Mouse (Mus musculus) liver, embryonic 14.5 days (tissue): Measurements from ENCODE around the gene Rpgrip1l.

Source experiments
- CTCF ChIP-seq: IDR thresholded peaks from 2 replicates; pipeline ENCODE4 v1.5.1; 2016; ENCODE audit warnings: antibody characterized with exemption, low read depth, control low read depth
- EP300 ChIP-seq: IDR thresholded peaks from 2 replicates; pipeline ENCODE4 v1.6.1; 2016; ENCODE audit warnings: antibody characterized with exemption, low read depth

DNA sequence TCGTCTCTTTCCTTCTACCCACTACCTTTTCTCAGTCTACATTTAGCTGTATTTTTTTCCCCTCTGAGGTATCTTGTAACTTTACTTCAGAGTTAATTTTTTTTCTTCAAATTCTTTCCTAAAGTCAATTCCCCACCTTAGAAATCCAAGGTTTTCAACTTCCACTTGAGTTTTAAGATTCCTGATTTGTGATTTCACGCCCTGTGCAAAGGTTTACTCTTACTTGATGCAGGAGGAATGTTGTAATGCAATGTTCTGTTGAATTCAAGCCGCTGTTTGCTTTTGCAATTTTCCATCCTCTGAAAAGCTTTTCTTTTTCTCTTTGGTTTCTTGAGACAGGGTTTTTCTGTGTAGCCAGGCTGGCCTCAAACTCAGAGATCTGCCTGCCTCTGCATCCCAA, 103.4 kb downstream of the Rpgrip1l start:
- TF ChIP-seq CTCF (no peak), EP300 (no peak)
